Mouse (Mus musculus): ENCODE measurements around the gene Rnft1. TPM values are rescaled to one million over a fixed set of nuclear protein-coding genes. Genes with fewer than 3 reads are reported as not detected.

Rnft1 gene
- total RNA-seq (2021): 10 to 100 TPM; 29.2 to 29.3 TPM
- long read RNA-seq, full-length matches to known transcripts: 15 of 35 reads
- long read RNA-seq, partial matches to known transcripts: 17 of 35 reads
- long read RNA-seq, other reads (novel, unspliced or antisense): 3 of 35 reads

GRCm38 (mm10) chr11:86484101-86484868, at the start of gene Rnft1:
Rnft1 (plus strand) TSS chr11:86484657.
- DNase-seq (ENCODE audit: low spot score in 2 of 2): peak; percentile 96 to 98

GRCm38 (mm10) chr11:86436843-86437242, 47.6 kb upstream of the Rnft1 start:
- peak in 1 of 2 experiments; percentile 25 for DNase-seq (ENCODE audit: low spot score in 2 of 2)

- peak in 1 of 2 experiments; percentile 14 for DNase-seq (ENCODE audit: low spot score in 2 of 2)
Observed at GRCm38 (mm10) chr11:86438261-86438660, 46.2 kb upstream of the Rnft1 start.

GRCm38 (mm10) chr11:86440791-86441190, 43.7 kb upstream of the Rnft1 start:
- DNase-seq (ENCODE audit: low spot score in 2 of 2): no peak

GRCm38 (mm10) chr11:86453991-86454390, 30.5 kb upstream of the Rnft1 start:
- DNase-seq (ENCODE audit: low spot score in 2 of 2): no peak

- DNase-seq (ENCODE audit: low spot score in 2 of 2): no peak
Observed at GRCm38 (mm10) chr11:86457545-86457944, 26.9 kb upstream of the Rnft1 start.

- DNase-seq (ENCODE audit: low spot score in 2 of 2): no peak
Observed at GRCm38 (mm10) chr11:86458866-86459265, 25.6 kb upstream of the Rnft1 start.

GRCm38 (mm10) chr11:86462579-86462978, 21.9 kb upstream of the Rnft1 start:
- no peak for DNase-seq (ENCODE audit: low spot score in 2 of 2)

GRCm38 (mm10) chr11:86464275-86464674, 20.2 kb upstream of the Rnft1 start:
- peak; percentile 50 to 76 for DNase-seq (ENCODE audit: low spot score in 2 of 2)

GRCm38 (mm10) chr11:86468345-86468744, 16.1 kb upstream of the Rnft1 start:
- DNase-seq (ENCODE audit: low spot score in 2 of 2): no peak

GRCm38 (mm10) chr11:86468971-86469370, 15.5 kb upstream of the Rnft1 start:
- DNase-seq (ENCODE audit: low spot score in 2 of 2): no peak

- no peak for DNase-seq (ENCODE audit: low spot score in 2 of 2)
Observed at GRCm38 (mm10) chr11:86471785-86472184, 12.7 kb upstream of the Rnft1 start.

- DNase-seq (ENCODE audit: low spot score in 2 of 2): peak in 1 of 2 experiments; percentile 21
Observed at GRCm38 (mm10) chr11:86472771-86473171, 11.7 kb upstream of the Rnft1 start.

GRCm38 (mm10) chr11:86473576-86473975, 10.9 kb upstream of the Rnft1 start:
- DNase-seq (ENCODE audit: low spot score in 2 of 2): no peak

- DNase-seq (ENCODE audit: low spot score in 2 of 2): peak; percentile 42 to 64
Observed at GRCm38 (mm10) chr11:86484910-86485510, 553 bp downstream of the Rnft1 start.

- DNase-seq (ENCODE audit: low spot score in 2 of 2): no peak
Observed at GRCm38 (mm10) chr11:86490782-86491181, 6.3 kb downstream of the Rnft1 start.

GRCm38 (mm10) chr11:86497356-86497755, 12.9 kb downstream of the Rnft1 start:
- no peak for DNase-seq (ENCODE audit: low spot score in 2 of 2)

- DNase-seq (ENCODE audit: low spot score in 2 of 2): no peak
Observed at GRCm38 (mm10) chr11:86497908-86498307, 13.5 kb downstream of the Rnft1 start.

GRCm38 (mm10) chr11:86500795-86501194, 16.3 kb downstream of the Rnft1 start:
- DNase-seq (ENCODE audit: low spot score in 2 of 2): no peak

GRCm38 (mm10) chr11:86503121-86503520, 18.7 kb downstream of the Rnft1 start:
- no peak for DNase-seq (ENCODE audit: low spot score in 2 of 2)

- no peak for DNase-seq (ENCODE audit: low spot score in 2 of 2)
Observed at GRCm38 (mm10) chr11:86507334-86507733, 22.9 kb downstream of the Rnft1 start.

- DNase-seq (ENCODE audit: low spot score in 2 of 2): no peak
Observed at GRCm38 (mm10) chr11:86507991-86508390, 23.5 kb downstream of the Rnft1 start.

Measured in layer of hippocampus, adult 18-20 months (tissue).